30 mouse cellular contexts compared by ENCODE assay signal in the genomic region with DNA sequence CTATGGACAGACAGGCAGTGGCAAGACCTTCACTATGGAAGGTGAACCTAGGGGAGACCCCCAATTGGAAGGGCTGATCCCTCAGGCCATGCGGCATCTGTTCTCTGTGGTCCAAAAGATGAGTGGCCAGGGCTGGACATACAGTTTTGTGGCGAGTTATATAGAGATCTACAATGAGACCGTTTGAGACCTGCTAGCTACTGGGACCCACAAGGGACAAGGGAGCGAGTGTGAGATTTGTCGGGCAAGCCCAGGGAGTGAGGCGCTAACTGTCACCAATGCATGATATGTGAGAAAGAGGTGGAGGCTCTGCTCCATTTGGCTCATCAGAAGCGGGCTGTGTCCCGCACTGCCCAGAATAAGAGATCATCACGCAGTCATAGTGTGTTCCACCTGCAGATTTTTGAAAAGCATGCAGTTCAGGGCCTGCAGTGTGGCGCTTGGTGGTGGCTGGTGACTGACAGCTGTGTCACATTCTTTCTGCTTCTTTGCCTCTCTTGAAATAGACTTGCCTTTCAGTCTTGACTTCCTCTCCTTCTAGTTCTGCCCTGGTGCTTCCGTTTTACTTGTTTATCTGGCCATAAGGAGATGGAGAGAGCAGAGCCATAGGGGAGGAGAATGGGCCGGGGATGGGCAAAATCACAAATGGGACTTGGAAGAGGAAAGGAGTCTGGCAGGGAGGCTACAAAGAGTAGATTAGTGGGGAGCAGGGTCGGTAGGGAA. TPM values are rescaled to one million over a fixed set of nuclear protein-coding genes. Genes with fewer than 3 reads are reported as not detected.
DNase-seq lines count a peak whose midpoint lies in the region; ATAC-seq and TF ChIP-seq lines count a peak whose summit lies in the region.
"Had no signal": no experiment of that assay in that cellular context is flagged by ENCODE, and none has a peak within 500 bp of the region (broad histone marks: within the 10 kb centered on the region; RNA-seq: fewer than 3 reads in every experiment).

No protein-coding gene starts in this region.

- H3K36me3 ChIP-seq in kidney, adult 2 months (ENCODE audit: control insufficient read depth, insufficient read depth, low read length) = no peaks in the 10 kb centered on the region
- H3K36me3 ChIP-seq: embryonic facial prominence, embryonic 12.5 days; G1E; heart, embryonic 15.5 days; hindbrain, embryonic 10.5 days; liver, embryonic 12.5 days; neural tube, embryonic 15.5 days had no signal

- DNase-seq in thymus, postnatal 25 days = peak; percentile 14
- no peak for DNase-seq in thymus, postnatal 14 days
- peak; percentile 14 for DNase-seq in thymus, postnatal 4 days
- no peak for DNase-seq in cerebellum, postnatal 14 days
- DNase-seq in kidney, adult 2 months = no peak
- DNase-seq: adrenal gland, postnatal 36 days; cerebellum, adult 8-10 months; gastrocnemius, postnatal 25 days; kidney, adult 11 months; kidney, postnatal 14 days; midbrain, embryonic 14.5 days; right cerebral cortex, postnatal 25 days had no signal

- H3K4me1 ChIP-seq in kidney, adult 2 months (ENCODE audit: control insufficient read depth, insufficient read depth, low read length) = no peaks in the 10 kb centered on the region
- H3K4me1 ChIP-seq: embryonic facial prominence, embryonic 12.5 days; forebrain, embryonic 13.5 days; hindbrain, embryonic 10.5 days; liver, embryonic 12.5 days; neural tube, embryonic 15.5 days had no signal

- H3K4me3 ChIP-seq in kidney, adult 2 months (ENCODE audit: insufficient read depth, low read depth, low read length) = no peak overlapping the region
- H3K4me3 ChIP-seq: embryonic facial prominence, embryonic 12.5 days; erythroblast, embryonic 14.5 days; forebrain, embryonic 13.5 days; heart, embryonic 15.5 days; hindbrain, embryonic 10.5 days; layer of hippocampus, adult 2 months; left cerebral cortex, adult 2 months; liver, embryonic 12.5 days; megakaryocyte, embryonic 14.5 days; myocyte; neural tube, embryonic 15.5 days had no signal

- 68% methylated on average over 13 of the region's 13 CpGs for WGBS in kidney, adult 2 months

- no peaks in the 10 kb centered on the region for H3K27me3 ChIP-seq in kidney, adult 2 months (replicated peaks; ENCODE audit: control insufficient read depth, insufficient read depth, low read length)
- H3K27me3 ChIP-seq: forebrain, embryonic 13.5 days; heart, embryonic 15.5 days; liver, embryonic 12.5 days; neural tube, embryonic 15.5 days had no signal

- TF ChIP-seq CTCF in kidney, adult 2 months (conservative IDR thresholded peaks at IDR 0.05; ENCODE audit: insufficient read depth, insufficient read length, low read depth, low read length) = no peak

- ATAC-seq in common myeloid progenitor, adult 5-6 weeks (replicated peaks; ENCODE audit: low read depth, poor library complexity, severe bottlenecking) = peak; percentile 69
- ATAC-seq in neutrophil, adult 5-6 weeks (ENCODE audit: extremely low read depth, insufficient number of reproducible peaks, low FRiP score, poor library complexity, severe bottlenecking) = peak; percentile 66
- no peak for ATAC-seq in frontal cortex, adult (ENCODE audit: low TSS enrichment)
- ATAC-seq: activated CD4-positive, CD25-positive, alpha-beta regulatory T cell, adult 4 months; CD4-positive, CD25-positive, alpha-beta regulatory T cell, adult 4 months; forebrain, embryonic 13.5 days; hindbrain, postnatal 0 days; liver, embryonic 12.5 days had no signal

- no peak for TF ChIP-seq POLR2A in kidney, adult 2 months (IDR thresholded peaks at IDR 0.05; ENCODE audit: low read depth, low read length)

- no peak overlapping the region for H3K27ac ChIP-seq in kidney, adult 2 months (ENCODE audit: insufficient read depth, low read depth, low read length)
- H3K27ac ChIP-seq: embryonic facial prominence, embryonic 12.5 days; forebrain, embryonic 13.5 days; heart, embryonic 15.5 days; hindbrain, embryonic 10.5 days; hindbrain, postnatal 0 days; layer of hippocampus, adult 2 months; left cerebral cortex, adult 2 months; liver, embryonic 12.5 days; neural tube, embryonic 15.5 days had no signal

RNA-seq across cellular contexts. Expression of a gene that starts 33.7 kb away (rescaled TPM):
- total RNA-seq in common myeloid progenitor, adult 5-6 weeks (2017) = 0.14 TPM in 1 of 2 replicates, not detected in the other
- total RNA-seq in neutrophil, adult 5-6 weeks (2017) = 40.6 and 45.2 TPM in 2 replicates
- polyA plus RNA-seq in kidney, adult 2 months (2012; rRNA removed) = 36.7 and 37.2 TPM in 2 replicates
- polyA plus RNA-seq: erythroblast, embryonic 14.5 days; G1E had no signal

Comparison
In these comparisons a context has a peak if more than half of its experiments do, and no peak if none do; other contexts are left out.
1. DNase-seq: peak in thymus, postnatal 25 days (single experiment) and thymus, postnatal 4 days (single experiment); none in thymus, postnatal 14 days (single experiment), cerebellum, postnatal 14 days (0 of 2) and kidney, adult 2 months (single experiment).
2. RNA of a gene that starts 33.7 kb away (total RNA-seq): 40.6 to 45.2 TPM in neutrophil, adult 5-6 weeks; 0.14 TPM in common myeloid progenitor, adult 5-6 weeks; every median in the first group is over 10 times any median in the second.